Mouse (Mus musculus): ENCODE measurements around the gene Dcp1b.

DNA sequence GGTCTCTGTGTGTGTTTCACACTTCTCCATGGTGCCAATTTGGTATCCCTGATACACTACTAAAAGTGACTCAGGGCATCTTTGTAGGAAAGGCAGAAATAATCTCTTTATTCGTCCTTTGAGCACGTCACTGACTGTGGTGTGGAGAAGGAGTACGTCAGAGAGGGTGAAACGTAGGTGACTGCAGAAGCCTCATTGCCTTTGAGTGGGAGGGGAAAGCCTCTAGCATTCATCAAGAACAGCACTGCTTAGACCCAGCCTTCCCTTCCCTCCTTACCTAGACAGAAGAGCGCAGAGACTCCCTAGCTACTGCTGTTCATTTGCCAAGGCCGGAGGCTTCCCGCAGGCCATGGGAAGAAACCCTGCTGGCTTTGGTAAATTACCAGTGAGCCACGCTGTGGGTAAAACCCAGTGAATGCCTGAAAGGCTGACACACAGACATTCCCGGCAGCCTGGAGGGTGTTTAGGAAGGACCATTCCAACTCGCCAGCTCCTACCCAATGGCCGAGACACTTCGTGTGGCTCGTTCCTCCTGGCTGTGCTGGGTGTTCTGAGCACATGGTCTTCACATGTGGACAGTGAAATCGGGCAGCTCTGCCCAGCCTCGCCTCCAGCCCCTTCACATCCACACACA lies 44.3 kb downstream of the Dcp1b start:
- TF ChIP-seq EP300 (IDR thresholded peaks at IDR 0.05; ENCODE audit: low read depth) (no peak), CTCF (IDR thresholded peaks at IDR 0.05; ENCODE audit: low read depth) (no peak)
